Mouse (Mus musculus) brain, embryonic 14.5 days (tissue): ENCODE data around the gene Ift81. TPM values are rescaled to one million over a fixed set of nuclear protein-coding genes. Genes with fewer than 3 reads are reported as not detected.
A peak's percentile ranks its signal among the peaks of the same experiment; 100 is the strongest.
"Not testable (repeated sequence)": the region's sequence is repeated elsewhere in the genome, so short reads cannot be mapped to it uniquely, and the experiment has no call there.

Experiments used
- DNase-seq: peaks from one replicate; pipeline ENCODE4 v3.0.0-alpha.2; 2011; ENCODE audit warnings: low read depth
- CTCF ChIP-seq: fragments of 200-500 bp; IDR thresholded peaks from 2 replicates; pipeline ENCODE4 v1.5.1; 2012; ENCODE audit warnings: inconsistent platforms, mild to moderate bottlenecking, moderate library complexity, borderline replicate concordance; ENCODE audit not compliant: insufficient read depth, insufficient read length; ENCODE audit errors: extremely low read depth
- POLR2A ChIP-seq: fragments of 200-500 bp; IDR thresholded peaks from 2 replicates; pipeline ENCODE4 v1.6.1; 2012; ENCODE audit warnings: mild to moderate bottlenecking, inconsistent platforms, borderline replicate concordance; ENCODE audit not compliant: poor library complexity, insufficient read depth, insufficient read length, severe bottlenecking; ENCODE audit errors: extremely low read depth
- polyA plus RNA-seq: library from polyadenylated mRNA; depleted of rRNA; stranded (reverse); fragments of >200 nt; gene quantifications from 2 replicates; pipeline ENCODE4 v1.2.3, GENCODE M21; 2012; rRNA removed

Gene Ift81
- polyA plus RNA-seq, result 26.1 and 26.9 TPM in 2 replicates

GRCm38 (mm10) chr5:122613908-122614732, at the start of gene Ift81:
Gene Ift81, minus strand, starts transcription at chr5:122614518.
- TF ChIP-seq POLR2A, result peak; percentile 60; the same call in 1 of the 2 replicates
- TF ChIP-seq CTCF, result no peak
- DNase-seq, result peak; percentile 98

DNA sequence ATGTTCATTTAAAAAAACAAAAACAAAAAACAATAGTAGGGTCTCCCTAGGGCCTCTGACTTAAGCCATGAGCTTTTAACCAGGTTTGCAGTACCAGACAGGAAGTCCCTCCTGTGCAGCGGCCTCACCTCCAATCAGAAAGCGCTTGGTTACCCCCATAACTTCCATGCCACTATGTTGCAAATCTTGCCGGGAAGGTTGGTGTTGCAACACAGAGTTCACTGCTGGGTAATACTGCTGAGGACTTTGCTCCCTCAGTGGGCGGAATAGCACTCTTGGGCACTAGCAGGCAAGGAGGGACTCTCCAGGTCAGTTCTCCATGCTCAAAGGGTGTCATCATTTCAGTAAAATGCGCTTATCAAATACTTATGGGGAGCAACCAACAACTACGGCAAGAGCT, 48.2 kb upstream of the Ift81 start:
- no peak for DNase-seq

DNA sequence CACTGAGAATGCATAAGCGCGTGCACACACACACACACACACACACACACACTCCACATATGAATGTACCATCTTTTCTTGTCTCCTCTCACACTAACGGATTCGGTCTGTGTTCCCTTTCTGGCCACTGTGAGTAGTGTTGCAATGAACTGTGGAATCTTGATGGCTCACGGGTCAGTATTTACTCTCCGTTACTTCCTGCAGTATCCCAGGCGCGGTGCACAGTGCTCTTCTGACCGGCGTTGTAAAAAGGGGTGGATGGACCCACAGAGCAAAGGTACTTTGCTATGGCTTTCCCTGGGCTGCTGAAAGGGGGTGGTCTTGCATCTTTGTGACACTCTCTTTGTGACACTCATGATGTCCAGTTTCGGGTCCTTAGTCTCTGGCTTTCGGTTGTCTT, 42.5 kb upstream of the Ift81 start:
- TF ChIP-seq POLR2A, result no peak
- DNase-seq, result no peak

More for the DNA sequence above, 48.2 kb upstream of the Ift81 start:
- TF ChIP-seq CTCF (no peak), POLR2A (no peak)

DNA sequence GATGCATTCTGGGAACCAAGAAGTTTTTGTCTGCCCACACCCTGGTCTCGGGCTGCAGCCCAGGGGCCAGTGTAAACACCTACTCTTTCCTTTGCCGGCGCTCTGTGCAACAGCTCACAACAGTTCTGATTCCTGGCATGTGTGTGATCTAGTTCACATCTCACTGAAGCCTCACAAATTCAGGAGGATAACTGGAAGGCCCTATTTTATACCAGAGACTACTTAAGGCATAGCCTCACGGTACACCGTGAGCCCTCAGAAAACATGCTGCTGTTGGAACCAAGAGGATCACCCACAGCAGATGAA, 39.9 kb upstream of the Ift81 start:
- DNase-seq, result no peak
- TF ChIP-seq CTCF, result no peak
- no peak for TF ChIP-seq POLR2A

DNA sequence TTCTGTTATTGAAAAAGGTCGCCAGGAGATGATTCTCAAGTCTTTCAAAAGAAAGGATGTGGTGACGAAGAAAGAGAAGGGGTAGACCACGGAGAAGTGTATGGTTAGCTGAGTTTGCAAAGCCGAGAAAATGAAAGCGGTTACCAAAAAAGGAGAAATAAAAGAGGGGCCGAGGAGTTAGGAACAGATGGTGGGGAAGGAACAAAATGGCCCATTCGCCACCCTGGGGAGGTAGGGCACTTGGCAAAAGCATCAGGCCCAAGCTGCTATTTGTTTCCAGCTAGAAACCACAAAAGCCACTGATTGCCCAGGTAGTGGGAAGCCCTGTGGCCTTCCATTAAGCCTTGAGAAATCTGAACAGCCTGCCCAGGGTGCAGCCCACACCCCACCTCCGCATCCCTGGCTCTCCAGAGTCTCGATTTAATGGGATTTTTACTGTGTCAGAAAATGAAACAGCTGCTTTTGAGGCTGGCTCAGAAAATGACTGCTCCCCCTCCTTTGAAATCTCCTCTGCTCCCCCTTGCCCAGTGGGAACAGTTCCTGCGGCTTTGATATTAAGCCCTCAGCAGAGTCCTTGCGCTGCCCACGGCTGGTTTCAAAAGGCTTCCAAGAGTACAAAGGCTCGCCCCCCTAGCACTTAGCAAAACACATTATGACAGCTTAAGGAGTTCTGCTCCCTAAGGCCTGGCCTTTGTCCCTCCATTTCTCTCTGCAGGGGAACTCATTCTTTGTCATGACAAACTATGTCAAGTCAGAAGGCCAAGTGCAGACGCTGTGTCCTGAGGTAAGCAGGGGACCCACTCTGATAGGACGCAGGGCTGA, 39.3 kb upstream of the Ift81 start:
- no peak for TF ChIP-seq CTCF
- TF ChIP-seq POLR2A, result no peak
- DNase-seq, result peak; percentile 90

- TF ChIP-seq POLR2A (no peak), CTCF (no peak)
- peak; percentile 63 for DNase-seq
These were observed 38.8 kb upstream of the Ift81 start for GRCm38 (mm10) chr5:122653112-122653445.

DNA sequence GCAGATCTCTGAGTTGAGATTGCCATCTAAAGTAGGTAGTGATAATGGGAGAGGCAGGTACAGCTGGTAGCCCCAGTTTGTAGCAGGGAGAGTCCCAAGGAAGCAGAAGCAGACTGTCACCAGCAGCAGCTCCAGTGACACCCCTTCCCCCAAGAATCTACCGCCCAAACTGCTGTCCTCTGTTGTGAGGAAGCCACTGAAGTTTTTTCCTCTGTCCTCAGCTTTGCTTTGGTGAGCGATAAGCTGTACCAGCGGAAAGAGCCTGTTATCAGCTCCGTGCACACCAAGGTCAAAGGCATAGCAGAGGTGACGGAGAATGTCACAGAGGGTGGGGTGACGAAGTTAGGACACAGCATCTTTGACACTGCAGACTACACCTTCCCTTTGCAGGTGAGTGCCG, 38.2 kb upstream of the Ift81 start:
- DNase-seq, result peak; percentile 9
- no peak for TF ChIP-seq POLR2A

DNA sequence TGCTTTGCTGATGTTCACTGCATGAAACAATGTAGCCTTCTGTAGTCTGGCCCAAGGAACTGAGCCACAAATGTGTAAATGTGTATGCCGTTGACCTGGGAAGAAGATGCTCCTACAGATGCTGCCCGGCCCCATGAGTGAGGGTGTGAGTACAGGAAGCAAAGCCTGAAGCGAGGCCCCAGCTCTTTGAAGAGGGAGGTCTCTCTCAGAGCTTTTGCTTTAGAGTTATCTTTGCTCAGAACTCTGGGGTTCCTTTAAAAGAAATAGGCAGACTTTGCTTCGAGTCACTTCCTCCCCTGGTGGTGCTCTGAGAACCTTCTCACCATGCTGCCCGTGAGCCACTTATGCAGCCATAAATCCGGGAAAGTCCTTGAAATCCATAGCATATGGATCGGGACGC, 35.8 kb upstream of the Ift81 start:
- TF ChIP-seq CTCF (no peak), POLR2A (no peak)
- DNase-seq, result no peak

GRCm38 (mm10) chr5:122649264-122649663, 34.9 kb upstream of the Ift81 start:
- DNase-seq, result no peak
- TF ChIP-seq POLR2A (no peak), CTCF (no peak)

GRCm38 (mm10) chr5:122647952-122648374, 33.6 kb upstream of the Ift81 start:
- DNase-seq, result not testable (repeated sequence)

- TF ChIP-seq POLR2A, result no peak
- peak; percentile 73 for DNase-seq
These were observed 33.1 kb upstream of the Ift81 start for GRCm38 (mm10) chr5:122647256-122647924.

GRCm38 (mm10) chr5:122646050-122646449, 31.7 kb upstream of the Ift81 start:
- no peak for DNase-seq
- TF ChIP-seq CTCF (no peak), POLR2A (no peak)

DNA sequence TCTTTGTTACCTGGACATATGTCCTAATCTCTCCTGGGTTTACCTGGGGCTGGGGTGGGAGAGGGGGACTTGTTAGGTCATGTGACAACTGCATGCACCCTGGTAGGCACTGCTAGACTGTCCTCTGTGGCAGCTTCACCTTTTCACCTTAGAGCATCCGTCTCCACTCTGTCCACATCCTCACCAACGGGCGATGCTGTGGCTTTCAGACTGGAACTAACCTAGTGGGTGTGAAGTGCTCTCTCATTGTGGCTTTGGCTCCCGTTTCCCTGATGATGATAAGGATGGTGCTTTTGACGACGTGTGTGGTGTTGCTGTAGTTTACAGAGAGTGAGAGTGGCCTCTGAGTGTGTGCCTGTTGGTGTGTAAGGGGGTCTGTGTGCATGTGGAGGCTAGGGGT, 31.0 kb upstream of the Ift81 start:
- TF ChIP-seq CTCF (no peak), POLR2A (no peak)
- no peak for DNase-seq

DNA sequence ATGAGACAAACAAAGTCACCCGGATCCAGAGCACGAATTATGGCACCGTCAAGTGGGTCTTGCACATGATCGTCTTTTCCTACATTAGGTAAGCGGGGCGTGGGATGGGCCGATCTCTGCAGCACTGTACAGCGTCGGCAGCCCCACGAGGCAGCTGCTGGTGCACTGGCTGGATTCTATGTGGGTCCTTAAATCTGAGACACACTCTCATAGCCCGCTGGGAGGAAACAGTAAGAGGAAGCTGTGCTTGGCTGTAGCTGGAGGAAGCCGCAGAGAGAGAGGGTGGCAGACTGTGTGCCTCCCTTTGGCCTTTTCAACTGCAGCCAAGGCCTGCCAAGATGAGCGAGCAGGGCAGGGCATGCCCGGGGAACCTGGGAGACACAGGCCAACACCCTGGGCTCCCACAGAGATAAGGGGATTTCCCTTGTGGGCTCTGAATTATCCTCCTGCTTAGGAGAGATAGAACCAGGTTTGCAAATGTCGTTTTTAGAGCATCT, 29.8 kb upstream of the Ift81 start:
- TF ChIP-seq POLR2A (no peak), CTCF (no peak)
- peak; percentile 34 for DNase-seq

DNA sequence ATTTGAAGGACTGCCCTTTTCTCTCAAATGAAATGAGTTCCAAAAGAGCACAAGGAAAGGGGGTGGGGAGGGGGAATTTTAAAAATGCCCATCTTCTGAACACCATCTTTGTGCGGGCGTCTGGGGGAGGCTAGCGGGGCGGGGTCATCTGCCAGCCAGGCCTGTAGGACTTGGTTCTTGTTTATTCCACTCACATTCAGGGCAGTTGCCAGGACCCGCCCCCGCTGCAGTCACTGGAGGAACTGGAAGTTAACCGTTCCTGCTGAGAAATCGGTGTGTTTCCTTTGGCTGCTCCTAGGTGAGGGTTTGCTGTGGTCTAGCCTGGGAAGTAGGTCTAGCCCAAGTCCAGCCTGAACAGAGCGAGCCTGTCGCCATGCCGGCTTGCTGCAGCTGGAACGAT, 29.4 kb upstream of the Ift81 start, which contains the start of gene P2rx7:
Gene P2rx7, plus strand, starts transcription at position 211 of the 400 bp plus-strand sequence.
- TF ChIP-seq POLR2A (no peak), CTCF (no peak)
- DNase-seq, result peak; percentile 59
